Comparison of ENCODE assay signal across 21 mouse cellular contexts in the genomic region with DNA sequence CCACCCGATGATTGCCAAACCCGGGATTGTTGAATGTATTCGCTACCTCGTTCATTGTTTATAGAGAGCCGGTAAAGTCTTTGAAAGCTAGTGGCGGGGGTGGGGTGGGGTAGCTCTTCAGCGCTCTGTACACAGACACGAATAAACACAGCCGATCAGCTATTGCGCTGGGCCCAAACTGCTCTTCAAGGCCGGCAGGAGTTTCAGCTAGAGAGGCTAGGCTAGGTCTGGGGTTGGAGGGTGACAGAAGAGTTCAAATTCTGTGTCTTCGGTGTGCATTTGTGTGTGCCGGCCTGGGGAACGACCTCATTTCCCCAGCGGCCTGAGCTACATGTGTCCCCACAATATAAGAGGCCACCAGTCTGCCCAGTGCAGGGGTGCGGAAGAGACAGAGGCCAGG. TPM values are rescaled to one million over a fixed set of nuclear protein-coding genes. Genes with fewer than 3 reads are reported as not detected.
DNase-seq lines count a peak whose midpoint lies in the region; ATAC-seq and TF ChIP-seq lines count a peak whose summit lies in the region.
"Had no signal": no experiment of that assay in that cellular context is flagged by ENCODE, and none has a peak within 500 bp of the region (broad histone marks: within the 10 kb centered on the region; RNA-seq: fewer than 3 reads in every experiment).

No protein-coding gene starts in this region.

- no peak for TF ChIP-seq CTCF in heart, adult 2 months (IDR thresholded peaks at IDR 0.05)

- intact Hi-C loops in heart, adult 2 months (cut with DNase I) = no loop called here

- no peak overlapping the region for H3K4me2 ChIP-seq in midbrain, embryonic 16.5 days (ENCODE audit: low read length)
- no peak overlapping the region for H3K4me2 ChIP-seq in embryonic facial prominence, embryonic 11.5 days (ENCODE audit: low read depth, low read length)
- peak overlapping the region; percentile 66 for H3K4me2 ChIP-seq in limb, embryonic 14.5 days (replicated peaks; ENCODE audit: low read depth, low read length, severe bottlenecking)
- H3K4me2 ChIP-seq: forebrain, embryonic 12.5 days; neural tube, embryonic 13.5 days had no signal

- 0 out of 2 replicates have a peak, but pooled peaks cover 2% of the 10 kb centered on the region for H3K27me3 ChIP-seq in heart, adult 2 months (ENCODE audit: control insufficient read depth, insufficient read depth, low read length)
- H3K27me3 ChIP-seq in midbrain, embryonic 10.5 days (ENCODE audit: low read depth, poor library complexity, severe bottlenecking) = peaks cover 100% of the 10 kb centered on the region
- H3K27me3 ChIP-seq in midbrain, embryonic 16.5 days (ENCODE audit: control insufficient read depth, insufficient read depth, low read depth, low read length) = peaks cover 72% of the 10 kb centered on the region
- peaks cover 84% of the 10 kb centered on the region for H3K27me3 ChIP-seq in embryonic facial prominence, embryonic 11.5 days (ENCODE audit: control insufficient read depth, insufficient read depth, low read length)
- H3K27me3 ChIP-seq in limb, embryonic 14.5 days (ENCODE audit: control insufficient read depth, insufficient read depth, low read length) = peaks cover 69% of the 10 kb centered on the region

- no peak for TF ChIP-seq POLR2A in heart, adult 2 months (IDR thresholded peaks at IDR 0.05; ENCODE audit: insufficient read depth, low read depth, low read length)
- TF ChIP-seq POLR2A in limb, embryonic 14.5 days (IDR thresholded peaks at IDR 0.05; ENCODE audit: borderline replicate concordance, extremely low read depth, insufficient read depth, insufficient read length) = no peak

- H3K9me3 ChIP-seq in midbrain, embryonic 10.5 days (replicated peaks) = no peaks in the 10 kb centered on the region
- H3K9me3 ChIP-seq in midbrain, embryonic 16.5 days (replicated peaks; ENCODE audit: control insufficient read depth, low read length, poor library complexity, severe bottlenecking) = no peaks in the 10 kb centered on the region
- no peaks in the 10 kb centered on the region for H3K9me3 ChIP-seq in embryonic facial prominence, embryonic 11.5 days (replicated peaks; ENCODE audit: control insufficient read depth, low read length)
- H3K9me3 ChIP-seq in limb, embryonic 14.5 days (ENCODE audit: control insufficient read depth, low read length) = no peaks in the 10 kb centered on the region
- H3K9me3 ChIP-seq: forebrain, embryonic 12.5 days; neural tube, embryonic 13.5 days had no signal

- H3K27ac ChIP-seq in heart, adult 2 months = peak overlapping the region; percentile 90
- H3K27ac ChIP-seq in midbrain, embryonic 10.5 days (replicated peaks) = no peak overlapping the region
- no peak overlapping the region for H3K27ac ChIP-seq in midbrain, embryonic 16.5 days (ENCODE audit: low read length)
- no peak overlapping the region for H3K27ac ChIP-seq in embryonic facial prominence, embryonic 11.5 days (replicated peaks; ENCODE audit: low read depth, low read length)
- H3K27ac ChIP-seq in limb, embryonic 14.5 days (replicated peaks; ENCODE audit: low read depth, low read length) = peak overlapping the region; percentile 96
- H3K27ac ChIP-seq: forebrain, embryonic 12.5 days; neural tube, embryonic 13.5 days had no signal

- no peak for ATAC-seq in midbrain, embryonic 16.5 days
- ATAC-seq in embryonic facial prominence, embryonic 11.5 days (replicated peaks; ENCODE audit: insufficient number of reproducible peaks, low FRiP score, low TSS enrichment, low read depth) = no peak
- no peak for ATAC-seq in limb, embryonic 14.5 days (ENCODE audit: low FRiP score, low read depth)

- H3K36me3 ChIP-seq in heart, adult 2 months (ENCODE audit: control insufficient read depth, insufficient read depth, low read length) = no peaks in the 10 kb centered on the region
- no peaks in the 10 kb centered on the region for H3K36me3 ChIP-seq in midbrain, embryonic 10.5 days
- no peaks in the 10 kb centered on the region for H3K36me3 ChIP-seq in midbrain, embryonic 16.5 days (ENCODE audit: control insufficient read depth, insufficient read depth, low read length)
- H3K36me3 ChIP-seq in embryonic facial prominence, embryonic 11.5 days (replicated peaks; ENCODE audit: control insufficient read depth, insufficient read depth, low read depth, low read length) = no peaks in the 10 kb centered on the region
- H3K36me3 ChIP-seq in limb, embryonic 14.5 days (ENCODE audit: control insufficient read depth, insufficient read depth, low read length) = peaks cover 35% of the 10 kb centered on the region; the same call in 1 of the 2 replicates
- H3K36me3 ChIP-seq: forebrain, embryonic 12.5 days; neural tube, embryonic 13.5 days had no signal

- H3K79me2 ChIP-seq in heart, adult 2 months (replicated peaks; ENCODE audit: control insufficient read depth, insufficient read depth, low read length) = no peaks in the 10 kb centered on the region

- peak in 1 of 2 experiments; percentile 29 for DNase-seq in heart, adult 2 months
- no peak for DNase-seq in heart, postnatal 4 days
- DNase-seq in midbrain, embryonic 10.5 days (ENCODE audit: low spot score) = peak; percentile 48
- peak; percentile 16 for DNase-seq in embryonic facial prominence, embryonic 11.5 days (ENCODE audit: low spot score)
- no peak for DNase-seq in limb, embryonic 14.5 days (ENCODE audit: low spot score)
- no peak for DNase-seq in adrenal gland, adult (ENCODE audit: inconsistent age in 2 of 2, low spot score in 1 of 2)
- no peak for DNase-seq in urinary bladder, postnatal 14 days (ENCODE audit: low spot score)
- DNase-seq: adrenal gland, adult 2 months; B cell, adult 2 months; gastrocnemius, postnatal 10 days; kidney, adult 18-20 months; right cerebral cortex, postnatal 14 days; thymus, postnatal 36 days had no signal

- no peak for TF ChIP-seq EP300 in heart, adult 2 months (IDR thresholded peaks at IDR 0.05; ENCODE audit: insufficient read depth, low read depth, low read length)

- 10% methylated on average over 16 of the region's 16 CpGs for WGBS in heart, adult 2 months
- under 1% methylated on average over 16 of the region's 16 CpGs for WGBS in midbrain, embryonic 10.5 days
- under 1% methylated on average over 16 of the region's 16 CpGs for WGBS in midbrain, embryonic 16.5 days
- under 1% methylated on average over 16 of the region's 16 CpGs for WGBS in embryonic facial prominence, embryonic 11.5 days
- 2% methylated on average over 16 of the region's 16 CpGs for WGBS in limb, embryonic 14.5 days

- peak overlapping the region; percentile 36 for H3K9ac ChIP-seq in heart, adult 2 months (ENCODE audit: low read depth, low read length)
- H3K9ac ChIP-seq in midbrain, embryonic 16.5 days (ENCODE audit: low read depth, low read length) = no peak overlapping the region
- no peak overlapping the region for H3K9ac ChIP-seq in embryonic facial prominence, embryonic 11.5 days (replicated peaks; ENCODE audit: low read length)
- H3K9ac ChIP-seq in limb, embryonic 14.5 days (ENCODE audit: low read depth, low read length, severe bottlenecking) = peak overlapping the region; percentile 94
- H3K9ac ChIP-seq: forebrain, embryonic 12.5 days; neural tube, embryonic 13.5 days had no signal

- H3K4me3 ChIP-seq in heart, adult 2 months = peak overlapping the region; percentile 52
- H3K4me3 ChIP-seq in midbrain, embryonic 10.5 days = no peak overlapping the region
- no peak overlapping the region for H3K4me3 ChIP-seq in midbrain, embryonic 16.5 days (ENCODE audit: low read depth, low read length)
- no peak overlapping the region for H3K4me3 ChIP-seq in embryonic facial prominence, embryonic 11.5 days (ENCODE audit: low read depth, low read length)
- peak overlapping the region; percentile 54 for H3K4me3 ChIP-seq in limb, embryonic 14.5 days (replicated peaks; ENCODE audit: low read length)
- H3K4me3 ChIP-seq: forebrain, embryonic 12.5 days; neural tube, embryonic 13.5 days had no signal

- H3K4me1 ChIP-seq in heart, adult 2 months (ENCODE audit: control insufficient read depth, insufficient read depth, low read length) = no peaks in the 10 kb centered on the region
- peaks cover 35% of the 10 kb centered on the region for H3K4me1 ChIP-seq in midbrain, embryonic 10.5 days
- H3K4me1 ChIP-seq in midbrain, embryonic 16.5 days (ENCODE audit: control insufficient read depth, insufficient read depth, low read length) = no peaks in the 10 kb centered on the region
- H3K4me1 ChIP-seq in embryonic facial prominence, embryonic 11.5 days (ENCODE audit: control insufficient read depth, insufficient read depth, low read length) = no peaks in the 10 kb centered on the region
- peaks cover 3% of the 10 kb centered on the region; the same call in 1 of the 2 replicates for H3K4me1 ChIP-seq in limb, embryonic 14.5 days (ENCODE audit: control insufficient read depth, insufficient read depth, low read length)
- H3K4me1 ChIP-seq: neural tube, embryonic 13.5 days had no signal

RNA-seq across cellular contexts. Expression of a gene that starts 6.7 kb away (rescaled TPM):
- total RNA-seq in heart, adult 2 months (2021) = 10 to 100 TPM; 22.6 to 36.9 TPM
- polyA plus RNA-seq in heart, adult 2 months (2012; rRNA removed) = 26.5 and 27.0 TPM in 2 replicates
- 10 to 100 TPM; 36.3 to 36.6 TPM for total RNA-seq in heart, postnatal 4 days (2021)
- 0.10 and 0.20 TPM in 2 replicates for polyA plus RNA-seq in midbrain, embryonic 10.5 days (2016; fragmentation: Nextera tagmentation; extraction: Ambion mirVana)
- polyA plus RNA-seq in midbrain, embryonic 16.5 days (2015; fragmentation: Nextera tagmentation; extraction: Ambion mirVana) = 0.05 TPM in 1 of 2 replicates, not detected in the other
- 0.55 and 0.71 TPM in 2 replicates for polyA plus RNA-seq in embryonic facial prominence, embryonic 11.5 days (2014; fragmentation: Nextera tagmentation; extraction: Ambion mirVana)
- 36.9 and 39.3 TPM in 2 replicates for polyA plus RNA-seq in limb, embryonic 14.5 days (2012; rRNA removed)
- polyA plus RNA-seq in limb, embryonic 14.5 days (2014; fragmentation: Nextera tagmentation; extraction: Ambion mirVana) = 22.4 and 29.3 TPM in 2 replicates
- total RNA-seq: layer of hippocampus, adult 18-20 months; left cerebral cortex, postnatal 25 days; megakaryocyte-erythroid progenitor cell, adult 5-6 weeks had no signal
- polyA plus RNA-seq: cortical plate, adult 2 months; hindbrain, embryonic 11.5 days had no signal

Comparison
In these comparisons a context has a peak if more than half of its experiments do, and no peak if none do; other contexts are left out.
1. DNase-seq: peak in midbrain, embryonic 10.5 days (single experiment) and embryonic facial prominence, embryonic 11.5 days (single experiment); none in heart, postnatal 4 days (single experiment), limb, embryonic 14.5 days (single experiment), adrenal gland, adult (0 of 2) and urinary bladder, postnatal 14 days (single experiment).
2. H3K27ac ChIP-seq: peak in heart, adult 2 months (single experiment) and limb, embryonic 14.5 days (single experiment); none in midbrain, embryonic 10.5 days (single experiment), midbrain, embryonic 16.5 days (single experiment) and embryonic facial prominence, embryonic 11.5 days (single experiment).
3. H3K4me3 ChIP-seq: peak in heart, adult 2 months (single experiment) and limb, embryonic 14.5 days (single experiment); none in midbrain, embryonic 10.5 days (single experiment), midbrain, embryonic 16.5 days (single experiment) and embryonic facial prominence, embryonic 11.5 days (single experiment).
4. H3K9ac ChIP-seq: peak in heart, adult 2 months (single experiment) and limb, embryonic 14.5 days (single experiment); none in midbrain, embryonic 16.5 days (single experiment) and embryonic facial prominence, embryonic 11.5 days (single experiment).
5. RNA of a gene that starts 6.7 kb away (polyA plus RNA-seq): 22.4 to 39.3 TPM in limb, embryonic 14.5 days and 26.5 to 27.0 TPM in heart, adult 2 months; 0.55 to 0.71 TPM in embryonic facial prominence, embryonic 11.5 days, 0.10 to 0.20 TPM in midbrain, embryonic 10.5 days and 0.05 TPM in midbrain, embryonic 16.5 days; every median in the first group is over 10 times any median in the second.